Mouse (Mus musculus) olfactory bulb, adult 2 months (tissue): ENCODE results near the gene Pmpca. TPM values are rescaled to one million over a fixed set of nuclear protein-coding genes. Genes with fewer than 3 reads are reported as not detected.

Experiments
- H3K27ac ChIP-seq: fragments of 200-500 bp; 2 replicates; pipeline ENCODE4 v1.5.1; 2012; ENCODE audit warnings: low read depth, low read length; ENCODE audit not compliant: insufficient read depth
- H3K4me1 ChIP-seq: fragments of 200-500 bp; 2 replicates; pipeline ENCODE4 v1.6.1; 2012; ENCODE audit warnings: low read length; ENCODE audit not compliant: control insufficient read depth, insufficient read depth
- H3K4me3 ChIP-seq: fragments of 200-500 bp; 2 replicates; pipeline ENCODE4 v1.5.1; 2012; ENCODE audit warnings: mild to moderate bottlenecking, low read depth, low read length, moderate library complexity; ENCODE audit not compliant: insufficient read depth
- CTCF ChIP-seq: fragments of 200-500 bp; IDR thresholded peaks from 2 replicates; pipeline ENCODE4 v1.5.1; 2012; ENCODE audit warnings: low read depth, mild to moderate bottlenecking, low read length, moderate library complexity; ENCODE audit not compliant: insufficient read depth
- POLR2A ChIP-seq: fragments of 200-500 bp; IDR thresholded peaks from 2 replicates; pipeline ENCODE4 v1.6.1; 2012; ENCODE audit warnings: mild to moderate bottlenecking, low read depth, low read length, moderate library complexity; ENCODE audit not compliant: insufficient read depth
- WGBS: fragments of 180-500 bp; shearing (Covaris S2); methylation state at CpG from one replicate; pipeline ENCODE4 v1.1.7; 2018; 5-methylcytosine and 5-hydroxymethylcytosine counted together
- polyA plus RNA-seq: library from polyadenylated mRNA; stranded (reverse); fragments of >200 nt; gene quantifications from 2 replicates; pipeline ENCODE4 v1.2.4, GENCODE M21; 2012; ENCODE audit warnings: low replicate concordance; ENCODE audit not compliant: missing spikeins, insufficient read depth, insufficient read length

The Pmpca gene
- polyA plus RNA-seq, 1 experiment: 415 TPM

DNA sequence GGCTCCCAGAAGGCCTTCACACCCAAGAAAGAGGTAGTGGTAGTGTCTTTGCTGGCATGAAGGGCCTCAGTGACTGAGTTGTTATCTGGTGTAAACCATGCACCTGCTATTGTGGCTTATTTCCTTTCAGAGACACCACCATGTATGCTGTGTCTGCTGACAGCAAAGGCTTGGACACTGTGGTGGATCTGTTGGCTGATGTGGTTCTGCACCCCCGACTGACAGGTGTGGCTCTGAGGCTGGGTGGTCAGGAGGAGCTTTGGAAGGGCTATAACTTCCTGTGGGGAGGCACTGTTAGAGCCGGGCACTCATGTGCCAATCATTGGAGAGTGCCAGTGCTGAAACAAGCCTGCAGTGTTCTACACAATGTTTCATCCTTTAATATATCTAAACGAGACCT is 1.8 kb downstream of the Pmpca start:
- Histone ChIP-seq H3K4me3 (no peak overlapping the region), H3K4me1 (peaks cover 15% of the 10 kb centered on the region), H3K27ac (no peak overlapping the region)
- 78% methylated on average over 3 of the region's 3 CpGs for WGBS
- no peak for TF ChIP-seq CTCF
- no peak for TF ChIP-seq POLR2A

DNA sequence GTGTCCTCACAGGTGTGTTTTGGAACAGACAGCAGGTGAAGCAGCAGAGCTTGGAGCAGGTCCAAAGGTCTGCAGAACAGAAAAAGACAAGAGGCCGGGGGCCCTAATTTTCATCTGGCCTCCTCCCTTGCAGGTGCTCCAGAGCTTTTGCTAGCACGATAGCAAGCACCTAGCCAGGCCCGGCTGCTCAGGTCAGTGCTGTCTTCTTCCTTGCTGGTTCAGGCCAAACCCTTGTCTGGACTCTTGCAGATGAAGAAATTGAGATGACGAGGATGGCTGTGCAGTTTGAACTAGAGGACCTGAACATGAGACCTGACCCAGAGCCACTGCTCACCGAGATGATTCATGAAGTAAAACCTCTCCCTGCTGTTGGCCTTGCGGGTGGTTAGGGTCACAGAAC is 2.5 kb downstream of the Pmpca start:
- TF ChIP-seq POLR2A: no peak
- no peak for TF ChIP-seq CTCF
- Histone ChIP-seq H3K4me3 (no peak overlapping the region), H3K4me1 (peaks cover 15% of the 10 kb centered on the region), H3K27ac (no peak overlapping the region)
- 91% methylated on average over 6 of the region's 6 CpGs for WGBS

DNA sequence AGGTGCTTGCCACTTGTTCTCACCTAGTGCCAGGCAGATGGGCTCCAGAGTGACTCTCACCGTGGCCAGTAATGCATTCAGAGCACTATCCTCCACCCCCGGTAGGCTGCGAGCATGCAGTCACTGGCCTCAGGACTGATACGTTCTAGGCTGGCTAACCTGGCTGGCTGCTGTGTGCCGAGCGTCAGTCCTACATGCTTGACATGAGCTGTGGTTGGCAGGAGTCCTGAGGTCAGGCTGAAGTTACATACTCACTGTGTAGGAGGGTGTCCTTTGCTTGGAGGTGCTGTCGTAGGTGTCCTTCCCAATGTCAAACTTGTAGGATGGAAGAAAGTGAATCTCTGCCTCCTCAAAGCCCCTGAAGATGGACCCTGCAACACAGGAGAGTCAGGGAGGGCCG is 9.8 kb downstream of the Pmpca start:
- peaks cover 6% of the 10 kb centered on the region for H3K4me1 ChIP-seq
- 80% methylated on average over 8 of the region's 8 CpGs for WGBS
- no peak overlapping the region for H3K27ac ChIP-seq
- TF ChIP-seq CTCF (no peak), POLR2A (no peak)
- no peak overlapping the region for H3K4me3 ChIP-seq

DNA sequence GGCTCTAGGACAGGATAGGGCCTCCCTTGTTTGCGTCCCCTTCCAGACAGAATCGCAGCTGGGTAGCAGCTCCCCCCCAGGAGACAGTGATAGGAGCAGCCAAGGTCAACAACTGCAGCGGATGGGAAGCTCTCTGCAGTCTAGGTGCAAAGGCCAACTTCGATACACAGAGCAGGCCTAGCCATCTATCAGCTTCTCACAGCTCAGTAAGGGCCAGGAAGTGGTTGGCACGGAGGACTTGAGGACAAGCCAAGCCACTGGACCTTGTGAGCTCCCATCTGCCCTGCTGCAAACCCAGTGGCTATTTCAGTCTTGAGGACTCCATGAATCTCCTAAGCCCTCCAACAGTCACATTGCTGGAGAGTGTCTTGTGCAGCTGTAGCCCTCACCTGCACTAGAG is 10.5 kb downstream of the Pmpca start:
- Histone ChIP-seq H3K4me1 (peaks cover 6% of the 10 kb centered on the region), H3K27ac (no peak overlapping the region), H3K4me3 (no peak overlapping the region)
- 79% methylated on average over 5 of the region's 5 CpGs for WGBS
- TF ChIP-seq POLR2A: no peak

DNA sequence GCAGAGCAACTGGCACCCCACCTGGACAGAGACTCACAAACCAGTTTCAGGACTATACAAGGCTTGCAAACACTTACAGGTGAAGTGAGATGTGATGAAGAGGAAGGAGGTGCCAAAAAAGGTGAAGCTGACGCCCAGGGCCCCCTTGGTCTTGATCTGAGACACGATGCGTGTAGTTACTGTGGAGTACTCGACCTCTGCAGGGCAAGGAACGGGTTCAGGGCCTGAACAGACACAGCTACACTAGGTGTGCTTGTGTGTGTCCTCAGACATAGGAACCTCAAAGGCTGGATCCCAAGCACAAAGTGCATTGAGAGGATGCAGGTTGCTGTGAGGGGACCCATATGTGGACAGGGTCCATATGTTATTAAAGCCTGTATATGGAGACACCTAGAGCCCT is 11.2 kb downstream of the Pmpca start:
- no peak for TF ChIP-seq CTCF
- TF ChIP-seq POLR2A: no peak
- H3K4me1 ChIP-seq: peaks cover 6% of the 10 kb centered on the region
- no peak overlapping the region for H3K4me3 ChIP-seq
- H3K27ac ChIP-seq: no peak overlapping the region
- WGBS: 92% methylated on average over 5 of the region's 5 CpGs

DNA sequence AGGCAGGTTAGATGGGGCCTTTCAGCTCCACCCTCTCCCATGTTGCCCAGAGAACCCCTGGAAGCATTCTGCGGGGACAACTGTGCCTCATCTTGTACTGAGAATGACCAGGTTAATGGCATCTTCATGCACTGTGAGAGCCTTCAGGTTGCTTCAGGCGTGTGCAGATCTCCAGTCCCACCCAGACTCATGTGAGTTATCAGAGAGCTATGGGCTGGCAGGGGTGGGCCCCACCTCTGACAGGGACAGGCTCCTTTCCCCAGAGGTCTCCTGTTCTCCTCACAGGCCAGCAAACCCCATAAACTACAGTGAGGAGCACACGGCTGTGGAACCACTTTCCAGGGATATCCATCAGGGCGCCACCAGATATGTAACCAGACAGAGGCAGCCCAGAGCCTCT is 11.9 kb downstream of the Pmpca start:
- H3K4me1 ChIP-seq: peaks cover 8% of the 10 kb centered on the region
- no peak overlapping the region for H3K4me3 ChIP-seq
- no peak overlapping the region for H3K27ac ChIP-seq
- TF ChIP-seq CTCF (no peak), POLR2A (no peak)
- 90% methylated on average over 4 of the region's 4 CpGs for WGBS

DNA sequence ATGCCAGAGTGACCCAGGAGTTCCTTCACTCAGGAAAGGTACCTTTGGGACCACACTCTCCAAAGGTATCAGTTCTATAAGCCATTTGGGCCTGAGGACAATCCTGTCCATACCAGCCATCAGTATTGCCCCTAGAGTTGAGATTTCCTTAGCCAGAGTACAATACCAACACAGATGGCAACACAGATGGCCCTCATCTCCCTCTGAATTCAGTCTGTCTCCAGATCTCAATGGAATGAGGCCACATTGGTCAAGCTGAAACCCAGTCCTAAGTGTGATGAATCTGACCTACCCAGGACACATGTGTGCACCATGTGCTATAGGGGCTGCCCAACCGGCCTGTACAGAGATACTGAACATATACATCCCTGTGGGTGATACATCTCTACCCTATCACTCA is 13.1 kb downstream of the Pmpca start:
- Histone ChIP-seq H3K4me1 (peaks cover 16% of the 10 kb centered on the region), H3K27ac (no peak overlapping the region), H3K4me3 (no peak overlapping the region)
- TF ChIP-seq CTCF (no peak), POLR2A (no peak)
- WGBS: 81% methylated on average over 1 of the region's 1 CpGs

DNA sequence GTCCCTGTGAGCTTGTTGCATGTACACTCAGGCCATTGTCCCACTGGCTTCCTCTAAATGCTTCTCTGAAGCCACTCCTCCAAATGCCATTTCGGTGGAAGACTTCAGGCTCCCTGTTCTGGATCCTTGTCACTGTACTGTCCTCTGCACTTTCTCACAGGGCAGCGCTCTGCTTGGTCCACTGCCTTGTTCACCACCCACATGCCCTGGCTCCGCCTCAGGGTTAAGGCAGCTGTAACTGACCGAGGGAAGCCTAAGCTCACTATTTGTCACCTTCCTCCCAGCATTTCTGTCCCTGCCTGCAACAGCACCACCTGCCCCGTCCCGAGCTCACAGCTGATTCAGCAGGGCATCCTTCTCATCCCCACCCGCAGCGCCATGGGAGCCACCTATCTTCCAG is 14.2 kb downstream of the Pmpca start:
- WGBS: 83% methylated on average over 8 of the region's 8 CpGs
- peaks cover 26% of the 10 kb centered on the region for H3K4me1 ChIP-seq

DNA sequence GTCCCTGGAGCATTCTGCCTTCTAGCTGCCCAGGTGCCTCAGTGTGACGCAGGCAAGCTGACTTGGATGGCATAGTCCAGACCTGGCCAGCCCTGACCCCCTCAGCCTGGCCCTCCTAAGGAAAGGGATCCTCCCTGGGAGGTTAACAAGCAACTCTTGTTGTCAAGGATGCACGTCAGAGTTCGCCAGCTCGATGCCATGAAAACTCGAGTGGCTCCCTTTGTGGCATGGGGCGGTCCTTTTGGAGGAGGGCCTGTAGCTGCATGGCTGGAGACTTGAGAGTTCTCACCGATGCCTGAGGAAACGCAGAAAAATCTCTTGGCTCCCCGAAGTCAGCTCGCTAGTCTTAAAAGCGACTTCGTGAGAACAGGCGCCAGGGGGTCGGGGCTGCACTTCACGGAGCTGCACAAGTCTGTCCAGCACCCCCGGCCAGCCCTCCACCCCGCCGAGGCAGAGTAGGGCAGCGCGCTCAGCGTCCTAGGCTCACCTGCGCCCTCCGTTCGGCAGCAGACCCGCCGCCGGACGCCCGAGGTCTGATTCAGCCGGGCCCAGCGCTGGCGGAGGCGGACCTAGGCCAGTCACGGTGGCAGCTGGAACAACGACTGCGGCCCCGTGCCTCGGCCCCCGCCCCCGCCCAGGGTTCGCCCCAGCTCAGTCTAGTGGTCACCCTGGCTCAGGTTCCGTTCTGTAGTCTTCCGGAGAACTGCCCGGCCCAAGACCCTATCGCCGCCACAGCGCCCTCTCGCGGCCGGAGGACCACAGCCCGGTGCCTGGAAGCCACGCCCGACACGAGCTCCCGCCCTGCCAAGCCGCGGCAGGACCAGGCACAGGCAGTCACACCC is 19.6 kb downstream of the Pmpca start, which contains the start of gene Inpp5e:
Gene Inpp5e (minus strand): TSS at position 689 of the 842 bp plus-strand sequence.
- WGBS: under 1% methylated on average over 57 of the region's 57 CpGs
- Histone ChIP-seq H3K4me3 (peak within 1 kb of the TSS; percentile 67), H3K4me1 (peaks cover 23% of the 10 kb centered on the region), H3K27ac (peak within 1 kb of the TSS; percentile 22; the same call in 1 of the 2 replicates)
- peak; percentile 19; the same call in 1 of the 2 replicates for TF ChIP-seq POLR2A
- peak; percentile 71 for TF ChIP-seq CTCF

More for the DNA sequence above, 14.2 kb downstream of the Pmpca start:
- Histone ChIP-seq H3K27ac (no peak overlapping the region), H3K4me3 (no peak overlapping the region)
- no peak for TF ChIP-seq POLR2A
- TF ChIP-seq CTCF: no peak

DNA sequence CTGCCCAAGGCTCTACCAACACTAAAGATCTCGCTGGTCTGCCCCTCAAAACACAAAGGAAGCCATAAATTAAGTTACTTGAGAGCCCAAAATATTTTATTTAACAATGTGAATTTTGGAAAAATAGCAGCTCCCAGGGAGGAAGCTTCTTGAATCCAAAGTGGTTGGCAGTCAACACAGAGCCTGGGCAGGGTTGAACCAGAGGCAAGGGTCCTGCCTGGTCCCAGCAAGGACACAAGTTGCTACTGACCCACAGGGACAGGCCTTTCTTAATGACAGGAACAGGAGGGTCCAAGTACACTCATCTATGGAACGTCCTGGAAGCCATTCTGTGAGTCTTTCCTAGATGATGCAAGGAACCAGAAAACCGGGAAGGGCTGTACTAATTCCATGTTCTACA is 20.2 kb downstream of the Pmpca start:
- 59% methylated on average over 3 of the region's 3 CpGs for WGBS
- no peak overlapping the region for H3K4me3 ChIP-seq
- H3K27ac ChIP-seq: no peak overlapping the region
- no peak for TF ChIP-seq CTCF
- no peak for TF ChIP-seq POLR2A
- H3K4me1 ChIP-seq: peaks cover 22% of the 10 kb centered on the region
